Mouse (Mus musculus): Measurements from ENCODE around the gene Capzb. TPM values are rescaled to one million over a fixed set of nuclear protein-coding genes. Genes with fewer than 3 reads are reported as not detected.

The Capzb gene
- polyA plus RNA-seq, 1 experiment from 2014 or later = 218 TPM

DNA sequence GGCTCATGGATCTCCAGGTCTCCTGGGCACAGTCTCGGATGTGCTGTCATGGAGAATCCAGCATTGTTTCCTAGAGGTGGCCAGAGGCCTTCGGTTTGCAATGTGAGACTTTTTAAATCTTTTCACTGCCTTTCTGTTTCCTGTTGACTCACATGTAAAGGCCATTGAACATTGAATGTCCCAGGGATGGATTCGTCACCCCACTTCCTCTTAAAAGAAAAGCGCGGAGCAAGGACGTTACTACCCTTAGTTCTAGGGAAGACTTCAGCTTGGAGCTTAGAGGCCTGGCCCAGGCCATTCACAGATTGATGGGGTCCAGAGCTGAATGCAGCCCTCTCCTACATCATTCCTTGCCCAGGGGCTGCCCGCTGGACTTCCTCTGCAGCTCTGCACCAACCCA lies 35.2 kb downstream of the Capzb start:
- Histone ChIP-seq H3K4me1 (ENCODE audit: control insufficient read depth, insufficient read depth, low read length) (no peaks in the 10 kb centered on the region), H3K27me3 (ENCODE audit: control insufficient read depth, insufficient read depth, low read length) (no peaks in the 10 kb centered on the region), H3K27ac (ENCODE audit: low read depth, low read length) (no peak overlapping the region), H3K9me3 (ENCODE audit: control insufficient read depth, low read length) (no peaks in the 10 kb centered on the region), H3K4me2 (ENCODE audit: low read depth, low read length) (no peak overlapping the region), H3K4me3 (ENCODE audit: low read depth, low read length) (no peak overlapping the region), H3K9ac (replicated peaks; ENCODE audit: low read depth, low read length) (no peak overlapping the region), H3K36me3 (ENCODE audit: control insufficient read depth, insufficient read depth, low read length) (no peaks in the 10 kb centered on the region; the same call in 1 of the 2 replicates)
- WGBS = 83% methylated on average over 7 of the region's 7 CpGs
- ATAC-seq (ENCODE audit: low read depth) = no peak

DNA sequence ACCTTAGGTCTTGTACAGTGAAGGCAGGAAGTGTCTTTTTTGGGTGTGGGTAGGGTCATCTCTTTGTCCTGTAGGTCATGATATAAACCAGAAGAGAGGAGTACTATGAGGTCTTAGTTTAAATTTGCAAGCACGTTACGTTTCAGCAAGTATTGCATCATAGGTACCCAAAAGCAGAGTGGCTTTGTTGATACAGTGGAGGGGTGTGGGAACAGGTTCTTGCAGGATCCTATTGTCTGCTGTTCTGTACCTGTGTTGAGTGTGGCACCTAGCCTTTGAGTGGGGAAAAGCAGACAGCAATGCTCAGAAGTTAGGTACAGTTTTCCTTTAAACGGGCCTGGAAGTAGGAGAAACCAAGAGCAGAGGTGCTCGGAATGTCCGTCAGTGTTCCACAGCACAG lies 36.6 kb downstream of the Capzb start:
- Histone ChIP-seq H3K4me2 (ENCODE audit: low read depth, low read length) (no peak overlapping the region), H3K27me3 (ENCODE audit: control insufficient read depth, insufficient read depth, low read length) (no peaks in the 10 kb centered on the region), H3K9me3 (ENCODE audit: control insufficient read depth, low read length) (no peaks in the 10 kb centered on the region), H3K27ac (ENCODE audit: low read depth, low read length) (no peak overlapping the region), H3K4me3 (ENCODE audit: low read depth, low read length) (no peak overlapping the region), H3K4me1 (ENCODE audit: control insufficient read depth, insufficient read depth, low read length) (no peaks in the 10 kb centered on the region), H3K9ac (replicated peaks; ENCODE audit: low read depth, low read length) (no peak overlapping the region), H3K36me3 (ENCODE audit: control insufficient read depth, insufficient read depth, low read length) (no peaks in the 10 kb centered on the region; the same call in 1 of the 2 replicates)
- WGBS = 96% methylated on average over 5 of the region's 5 CpGs
- no peak for ATAC-seq (ENCODE audit: low read depth)

DNA sequence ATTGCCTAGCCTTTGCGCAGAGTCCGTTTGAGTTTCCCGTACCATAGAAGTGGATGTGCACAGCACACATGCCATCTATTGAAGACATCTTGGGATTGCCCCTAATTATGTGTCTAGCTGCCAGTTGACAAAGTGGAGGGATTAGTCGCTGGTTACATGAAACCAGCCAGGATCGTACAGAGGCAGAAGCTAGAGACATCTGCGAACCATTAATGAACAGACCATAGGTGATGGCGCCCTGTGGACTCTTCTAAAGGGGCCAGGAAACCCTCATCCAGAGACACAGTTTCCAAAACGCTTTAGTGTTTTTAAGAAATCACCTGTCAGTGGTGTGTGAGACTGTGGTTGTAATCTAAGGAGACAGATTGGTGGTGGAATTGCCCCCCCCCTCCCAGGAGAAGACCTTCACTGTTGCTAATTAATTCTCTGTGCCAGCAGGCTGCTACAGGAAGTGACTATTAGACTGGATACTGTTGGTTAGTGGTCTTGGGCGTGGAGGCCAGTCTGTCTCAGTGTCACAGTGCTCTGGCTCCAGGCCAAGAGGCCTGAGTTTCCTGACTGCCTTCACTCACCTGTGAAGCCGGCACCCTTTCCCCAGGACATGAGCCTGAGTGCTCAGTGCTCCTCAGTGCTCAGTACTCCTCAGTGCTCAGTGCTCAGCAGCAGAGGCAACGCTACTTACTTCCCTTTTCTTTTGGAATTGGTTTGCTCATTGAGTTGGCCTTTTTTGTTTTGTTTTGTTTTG lies 37.8 kb downstream of the Capzb start:
- Histone ChIP-seq H3K9me3 (ENCODE audit: control insufficient read depth, low read length) (no peaks in the 10 kb centered on the region), H3K4me1 (ENCODE audit: control insufficient read depth, insufficient read depth, low read length) (no peaks in the 10 kb centered on the region), H3K4me2 (ENCODE audit: low read depth, low read length) (no peak overlapping the region), H3K9ac (replicated peaks; ENCODE audit: low read depth, low read length) (no peak overlapping the region), H3K27ac (ENCODE audit: low read depth, low read length) (0 out of 2 replicates have a peak overlapping the region, but pooled peaks have one; percentile 39), H3K36me3 (ENCODE audit: control insufficient read depth, insufficient read depth, low read length) (no peaks in the 10 kb centered on the region; the same call in 1 of the 2 replicates), H3K4me3 (ENCODE audit: low read depth, low read length) (no peak overlapping the region), H3K27me3 (ENCODE audit: control insufficient read depth, insufficient read depth, low read length) (no peaks in the 10 kb centered on the region)
- 69% methylated on average over 11 of the region's 11 CpGs for WGBS
- no peak for ATAC-seq (ENCODE audit: low read depth)

DNA sequence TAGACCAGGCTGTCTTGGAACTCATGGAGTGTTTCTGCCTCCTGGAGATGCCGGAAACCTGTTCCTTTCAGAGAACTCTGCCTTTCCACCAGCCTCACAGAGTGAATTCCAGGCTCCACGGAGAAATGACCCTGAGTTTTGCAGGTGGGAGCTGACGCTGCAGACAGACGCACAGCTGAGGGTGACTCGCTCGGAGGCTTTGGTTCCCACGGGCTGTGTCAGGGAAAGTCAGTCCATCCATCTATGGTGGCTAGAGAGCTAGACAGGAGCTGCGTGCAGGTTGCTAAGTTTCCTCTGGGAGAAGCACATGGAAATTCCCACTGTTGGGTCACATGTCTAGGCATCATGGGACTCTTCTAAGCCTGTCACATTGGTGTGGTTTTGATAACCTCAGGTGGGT lies 38.5 kb downstream of the Capzb start:
- WGBS = 82% methylated on average over 8 of the region's 8 CpGs
- no peaks in the 10 kb centered on the region for H3K4me1 ChIP-seq (ENCODE audit: control insufficient read depth, insufficient read depth, low read length)
- H3K9me3 ChIP-seq (ENCODE audit: control insufficient read depth, low read length) = no peaks in the 10 kb centered on the region
- H3K4me3 ChIP-seq (ENCODE audit: low read depth, low read length) = no peak overlapping the region
- no peaks in the 10 kb centered on the region for H3K27me3 ChIP-seq (ENCODE audit: control insufficient read depth, insufficient read depth, low read length)
- H3K27ac ChIP-seq (ENCODE audit: low read depth, low read length) = no peak overlapping the region
- H3K4me2 ChIP-seq (ENCODE audit: low read depth, low read length) = no peak overlapping the region
- H3K9ac ChIP-seq (replicated peaks; ENCODE audit: low read depth, low read length) = no peak overlapping the region
- no peaks in the 10 kb centered on the region for H3K36me3 ChIP-seq (ENCODE audit: control insufficient read depth, insufficient read depth, low read length)
- ATAC-seq (ENCODE audit: low read depth) = no peak

DNA sequence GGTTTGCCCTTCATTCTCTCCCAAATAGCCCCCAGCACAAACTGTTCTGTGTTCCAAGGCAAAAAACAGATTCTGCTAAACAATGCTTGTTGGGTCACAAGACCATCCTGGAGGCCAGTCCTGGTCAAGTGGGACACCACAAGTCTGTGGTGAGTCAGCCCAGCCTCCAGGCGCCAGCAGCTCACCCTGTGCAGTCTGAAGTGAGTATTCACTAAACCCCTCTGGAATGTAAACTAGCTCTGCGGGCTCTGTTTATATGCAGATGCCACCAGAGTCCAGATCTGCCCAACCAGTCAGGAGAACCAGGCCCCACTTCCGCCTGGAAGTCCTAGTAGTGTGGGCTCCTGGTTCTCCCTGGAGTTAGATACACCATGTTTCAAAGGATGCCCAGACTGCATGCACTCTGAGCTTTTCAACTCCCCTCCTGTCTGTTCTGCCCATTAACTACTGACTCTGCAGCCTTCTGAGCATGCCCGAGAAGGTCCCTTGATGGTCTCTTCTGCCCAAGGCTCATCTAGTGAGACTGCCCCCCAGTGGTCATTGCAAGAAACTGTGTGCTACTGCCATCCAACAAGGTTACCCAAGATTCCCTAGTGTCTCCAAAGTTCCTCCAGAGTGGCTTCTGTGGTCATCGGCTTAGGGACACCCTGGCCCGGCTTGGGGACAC lies 39.9 kb downstream of the Capzb start:
- no peak overlapping the region for H3K4me2 ChIP-seq (ENCODE audit: low read depth, low read length)
- WGBS = 41% methylated on average over 6 of the region's 6 CpGs
- no peak overlapping the region for H3K9ac ChIP-seq (replicated peaks; ENCODE audit: low read depth, low read length)
- no peaks in the 10 kb centered on the region for H3K9me3 ChIP-seq (ENCODE audit: control insufficient read depth, low read length)
- no peaks in the 10 kb centered on the region for H3K36me3 ChIP-seq (ENCODE audit: control insufficient read depth, insufficient read depth, low read length)
- no peak overlapping the region for H3K27ac ChIP-seq (ENCODE audit: low read depth, low read length)
- H3K4me1 ChIP-seq (ENCODE audit: control insufficient read depth, insufficient read depth, low read length) = no peaks in the 10 kb centered on the region
- no peak overlapping the region for H3K4me3 ChIP-seq (ENCODE audit: low read depth, low read length)
- ATAC-seq (ENCODE audit: low read depth) = no peak
- H3K27me3 ChIP-seq (ENCODE audit: control insufficient read depth, insufficient read depth, low read length) = no peaks in the 10 kb centered on the region

DNA sequence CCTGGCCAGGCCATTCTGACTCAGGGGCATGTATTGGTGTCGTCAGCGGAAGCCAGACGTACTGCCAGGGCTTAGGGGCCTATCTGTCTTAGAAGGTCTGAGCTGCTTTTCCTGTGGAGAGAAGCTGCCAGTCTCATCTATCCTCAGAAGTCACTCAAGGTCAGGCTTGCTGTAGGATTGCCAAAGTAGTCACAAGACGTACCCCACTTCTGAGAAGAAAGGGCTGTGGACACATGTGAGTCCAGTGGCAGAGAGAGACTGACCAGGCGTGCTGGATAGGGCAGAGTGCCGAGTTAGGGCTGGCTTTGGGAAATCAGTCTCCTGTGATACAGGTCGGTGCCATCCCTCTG lies 40.4 kb downstream of the Capzb start:
- Histone ChIP-seq H3K27me3 (ENCODE audit: control insufficient read depth, insufficient read depth, low read length) (no peaks in the 10 kb centered on the region), H3K27ac (ENCODE audit: low read depth, low read length) (no peak overlapping the region), H3K36me3 (ENCODE audit: control insufficient read depth, insufficient read depth, low read length) (no peaks in the 10 kb centered on the region), H3K9me3 (ENCODE audit: control insufficient read depth, low read length) (no peaks in the 10 kb centered on the region), H3K4me2 (ENCODE audit: low read depth, low read length) (no peak overlapping the region), H3K4me1 (ENCODE audit: control insufficient read depth, insufficient read depth, low read length) (no peaks in the 10 kb centered on the region), H3K9ac (replicated peaks; ENCODE audit: low read depth, low read length) (no peak overlapping the region), H3K4me3 (ENCODE audit: low read depth, low read length) (no peak overlapping the region)
- no peak for ATAC-seq (ENCODE audit: low read depth)
- 92% methylated on average over 7 of the region's 7 CpGs for WGBS

DNA sequence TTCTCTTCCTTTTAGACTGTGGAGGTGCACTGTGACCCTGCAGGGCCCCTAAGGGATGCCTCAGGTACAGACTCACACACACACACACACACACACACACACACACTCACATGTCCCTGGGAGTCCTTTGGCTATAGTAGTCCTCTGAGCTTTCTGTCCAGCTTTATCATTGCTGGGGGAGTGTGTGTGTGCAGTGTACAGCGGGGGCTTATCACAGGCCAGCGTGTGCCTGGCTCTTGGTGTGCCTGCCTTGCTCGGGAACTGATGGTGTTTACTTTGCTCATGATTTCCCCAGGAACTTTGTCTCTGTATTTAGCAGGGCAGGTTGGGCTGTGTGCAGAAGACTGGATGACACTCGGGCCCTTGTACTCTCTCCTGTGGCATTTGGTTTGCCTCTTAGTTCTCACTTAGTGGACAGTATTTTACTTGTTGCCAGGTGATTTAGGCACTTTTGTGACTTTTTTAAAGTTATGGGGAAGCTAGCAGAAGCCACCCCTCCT lies 41.1 kb downstream of the Capzb start:
- Histone ChIP-seq H3K4me3 (ENCODE audit: low read depth, low read length) (no peak overlapping the region), H3K36me3 (ENCODE audit: control insufficient read depth, insufficient read depth, low read length) (no peaks in the 10 kb centered on the region), H3K9me3 (ENCODE audit: control insufficient read depth, low read length) (no peaks in the 10 kb centered on the region), H3K27me3 (ENCODE audit: control insufficient read depth, insufficient read depth, low read length) (no peaks in the 10 kb centered on the region), H3K9ac (replicated peaks; ENCODE audit: low read depth, low read length) (no peak overlapping the region), H3K27ac (ENCODE audit: low read depth, low read length) (no peak overlapping the region), H3K4me1 (ENCODE audit: control insufficient read depth, insufficient read depth, low read length) (no peaks in the 10 kb centered on the region), H3K4me2 (ENCODE audit: low read depth, low read length) (no peak overlapping the region)
- no peak for ATAC-seq (ENCODE audit: low read depth)
- WGBS = 92% methylated on average over 4 of the region's 4 CpGs

DNA sequence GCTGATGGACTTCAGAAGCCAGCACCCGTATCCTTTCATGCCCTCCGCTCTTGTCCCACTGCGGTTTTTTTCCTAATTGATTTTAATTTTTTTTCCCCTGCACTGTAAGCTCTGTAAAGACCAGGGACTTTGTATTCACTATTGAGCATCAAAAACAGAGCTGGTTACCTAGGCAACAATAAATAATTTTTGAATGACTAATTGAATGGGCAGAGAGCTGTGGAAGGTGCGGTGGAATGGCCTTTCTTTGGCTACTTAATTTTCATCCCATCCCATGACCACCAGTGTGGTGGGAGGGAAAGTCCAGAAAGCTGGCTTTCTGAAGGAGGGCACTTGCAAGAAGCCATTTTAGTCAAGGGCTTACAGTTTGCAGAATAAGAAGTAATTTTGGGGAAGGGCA lies 41.6 kb downstream of the Capzb start:
- no peak overlapping the region for H3K27ac ChIP-seq (ENCODE audit: low read depth, low read length)
- no peak for ATAC-seq (ENCODE audit: low read depth)
- H3K4me3 ChIP-seq (ENCODE audit: low read depth, low read length) = no peak overlapping the region
- no peaks in the 10 kb centered on the region for H3K27me3 ChIP-seq (ENCODE audit: control insufficient read depth, insufficient read depth, low read length)
- no peaks in the 10 kb centered on the region for H3K9me3 ChIP-seq (ENCODE audit: control insufficient read depth, low read length)
- H3K4me2 ChIP-seq (ENCODE audit: low read depth, low read length) = no peak overlapping the region
- H3K9ac ChIP-seq (replicated peaks; ENCODE audit: low read depth, low read length) = no peak overlapping the region
- WGBS = 82% methylated on average over 4 of the region's 4 CpGs
- no peaks in the 10 kb centered on the region for H3K4me1 ChIP-seq (ENCODE audit: control insufficient read depth, insufficient read depth, low read length)
- H3K36me3 ChIP-seq (ENCODE audit: control insufficient read depth, insufficient read depth, low read length) = no peaks in the 10 kb centered on the region

DNA sequence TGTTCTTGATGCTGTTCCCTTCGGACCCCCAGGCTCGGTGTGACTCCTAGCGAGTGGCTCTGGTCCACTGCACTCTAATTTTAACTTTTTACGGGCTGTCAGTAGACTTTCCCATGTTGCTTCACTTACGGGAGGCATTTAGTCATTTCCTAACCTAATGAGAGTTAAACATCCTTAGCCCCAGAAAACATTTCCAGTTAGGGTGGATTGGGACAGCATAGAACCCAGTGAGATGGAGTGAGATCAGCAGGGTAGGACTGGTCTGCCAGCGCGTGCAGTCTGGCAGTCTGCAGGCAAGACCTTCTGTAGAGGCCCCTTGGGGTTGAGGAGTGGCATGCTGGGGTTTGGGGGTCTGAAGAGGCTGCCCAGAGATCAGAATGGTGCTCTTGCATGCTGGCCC lies 42.9 kb downstream of the Capzb start:
- Histone ChIP-seq H3K27me3 (ENCODE audit: control insufficient read depth, insufficient read depth, low read length) (no peaks in the 10 kb centered on the region), H3K36me3 (ENCODE audit: control insufficient read depth, insufficient read depth, low read length) (peaks cover 8% of the 10 kb centered on the region; the same call in 1 of the 2 replicates), H3K4me1 (ENCODE audit: control insufficient read depth, insufficient read depth, low read length) (no peaks in the 10 kb centered on the region), H3K9ac (replicated peaks; ENCODE audit: low read depth, low read length) (no peak overlapping the region), H3K9me3 (ENCODE audit: control insufficient read depth, low read length) (no peaks in the 10 kb centered on the region), H3K4me2 (ENCODE audit: low read depth, low read length) (no peak overlapping the region), H3K27ac (ENCODE audit: low read depth, low read length) (no peak overlapping the region), H3K4me3 (ENCODE audit: low read depth, low read length) (no peak overlapping the region)
- 92% methylated on average over 7 of the region's 7 CpGs for WGBS
- ATAC-seq (ENCODE audit: low read depth) = no peak
